Mouse (Mus musculus): Measurements from ENCODE around the gene Btbd35f19.
"Not testable (repeated sequence)": the region's sequence is repeated elsewhere in the genome, so short reads cannot be mapped to it uniquely, and the experiment has no call there.

Gene Btbd35f19

GRCm38 (mm10) chrX:31383818-31384217, at the start of gene Btbd35f19:
TSS of gene Btbd35f19 (minus strand) at chrX:31383918.
- DNase-seq = not testable (repeated sequence)

GRCm38 (mm10) chrX:31341924-31342323, 41.8 kb downstream of the Btbd35f19 start:
- not testable (repeated sequence) for DNase-seq

- DNase-seq = not testable (repeated sequence)
These were observed 47.6 kb downstream of the Btbd35f19 start, which contains the start of gene Btbd35f26 for GRCm38 (mm10) chrX:31336154-31336553. TSS of gene Btbd35f26 (plus strand) at chrX:31336454.

All from lung, postnatal 36 days (tissue).